Mouse (Mus musculus) hindbrain, embryonic 15.5 days (tissue): ENCODE data around the gene Tenm4. TPM values are rescaled to one million over a fixed set of nuclear protein-coding genes. Genes with fewer than 3 reads are reported as not detected.

Experiments used
- ATAC-seq: fragments of 200-750 bp; cut with Nextera tagmentation; 2 replicates; pipeline ENCODE4 v1.8.0; 2017; ENCODE audit warnings: low read depth, moderate number of reproducible peaks, moderate TSS enrichment; ENCODE audit not compliant: low FRiP score
- H3K27ac ChIP-seq: fragments of 300-500 bp; sonication (generic); replicated peaks from 2 replicates; pipeline ENCODE4 v1.5.1; 2015; ENCODE audit warnings: mild to moderate bottlenecking, inconsistent platforms
- H3K27me3 ChIP-seq: fragments of 300-500 bp; sonication (generic); 2 replicates; pipeline ENCODE4 v1.6.1; 2015; ENCODE audit warnings: control low read depth, inconsistent platforms
- H3K36me3 ChIP-seq: fragments of 300-500 bp; sonication (generic); 2 replicates; pipeline ENCODE4 v1.6.1; 2015; ENCODE audit warnings: control low read depth, inconsistent platforms
- H3K4me1 ChIP-seq: fragments of 300-500 bp; sonication (generic); replicated peaks from 2 replicates; pipeline ENCODE4 v1.6.1; 2015; ENCODE audit warnings: control low read depth, inconsistent platforms
- H3K4me2 ChIP-seq: fragments of 300-500 bp; sonication (generic); 2 replicates; pipeline ENCODE4 v1.6.1; 2015; ENCODE audit warnings: moderate library complexity, mild to moderate bottlenecking, inconsistent platforms
- H3K4me3 ChIP-seq: fragments of 300-500 bp; sonication (generic); 2 replicates; pipeline ENCODE4 v1.5.1; 2015; ENCODE audit warnings: mild to moderate bottlenecking, inconsistent platforms
- H3K9ac ChIP-seq: fragments of 300-500 bp; sonication (generic); 2 replicates; pipeline ENCODE4 v1.6.1; 2015; ENCODE audit warnings: inconsistent platforms
- H3K9me3 ChIP-seq: fragments of 300-500 bp; sonication (generic); 2 replicates; pipeline ENCODE4 v1.6.1; 2016; ENCODE audit warnings: control low read depth, inconsistent platforms
- WGBS: fragments of 180-500 bp; shearing (Covaris S2); methylation state at CpG from one replicate; pipeline ENCODE4 v1.1.7; 2015; 5-methylcytosine and 5-hydroxymethylcytosine counted together
- polyA plus RNA-seq: library from polyadenylated mRNA; unstranded; fragments of >200 nt; fragmentation: Nextera tagmentation; extraction: Ambion mirVana; gene quantifications from 2 replicates; pipeline ENCODE4 v1.2.1, GENCODE M21; 2015

Gene Tenm4
- polyA plus RNA-seq, 1 experiment from 2014 or later = 39.0 TPM

DNA sequence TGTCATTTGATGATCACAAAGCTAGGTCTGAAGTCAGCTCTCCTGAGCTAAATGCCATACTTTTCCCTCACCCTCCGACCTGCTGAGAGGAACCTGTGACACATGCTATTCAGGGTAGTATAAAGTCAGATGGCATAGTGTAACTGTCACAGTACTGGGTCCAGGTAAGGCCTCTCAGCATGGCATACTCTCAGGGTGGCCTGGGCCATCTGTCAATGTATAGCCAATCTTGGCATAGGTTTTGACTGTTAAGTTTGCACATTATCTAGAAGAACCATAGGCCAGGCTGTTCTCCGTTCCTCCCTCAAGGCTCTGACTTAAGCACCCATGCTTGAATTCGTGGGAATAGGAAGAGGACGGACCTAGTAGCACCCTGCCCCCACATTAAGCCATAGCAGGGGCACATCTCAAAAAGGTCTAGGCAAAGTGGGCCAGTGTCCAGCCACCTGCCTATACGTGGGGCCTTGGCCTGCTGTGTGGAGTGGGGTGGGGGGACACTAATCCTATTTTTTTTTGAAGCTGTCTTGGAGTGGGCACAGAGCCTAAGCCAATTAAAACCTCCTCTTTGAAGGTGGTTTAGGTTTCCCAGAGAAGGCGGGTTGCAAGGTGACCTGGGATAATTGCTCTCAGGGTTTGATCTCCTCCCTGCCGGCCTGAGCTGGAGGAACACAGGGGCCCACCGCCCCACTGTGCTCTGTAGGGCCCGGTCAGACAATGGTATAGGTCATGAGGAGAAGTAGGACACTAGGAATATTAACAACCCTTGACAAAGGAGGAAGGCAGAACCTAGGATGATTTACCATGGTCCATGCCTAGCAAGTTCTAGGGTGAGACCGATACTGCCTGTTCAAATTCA, 359.8 kb downstream of the Tenm4 start:
- Histone ChIP-seq H3K36me3 (no peaks in the 10 kb centered on the region), H3K27ac (no peak overlapping the region), H3K4me1 (0 out of 2 replicates have a peak, but pooled peaks cover 6% of the 10 kb centered on the region), H3K9me3 (no peaks in the 10 kb centered on the region), H3K4me2 (no peak overlapping the region), H3K27me3 (no peaks in the 10 kb centered on the region), H3K9ac (no peak overlapping the region), H3K4me3 (no peak overlapping the region)
- WGBS = 63% methylated on average over 10 of the region's 10 CpGs
- ATAC-seq = peak; percentile 29; the same call in 1 of the 2 replicates

DNA sequence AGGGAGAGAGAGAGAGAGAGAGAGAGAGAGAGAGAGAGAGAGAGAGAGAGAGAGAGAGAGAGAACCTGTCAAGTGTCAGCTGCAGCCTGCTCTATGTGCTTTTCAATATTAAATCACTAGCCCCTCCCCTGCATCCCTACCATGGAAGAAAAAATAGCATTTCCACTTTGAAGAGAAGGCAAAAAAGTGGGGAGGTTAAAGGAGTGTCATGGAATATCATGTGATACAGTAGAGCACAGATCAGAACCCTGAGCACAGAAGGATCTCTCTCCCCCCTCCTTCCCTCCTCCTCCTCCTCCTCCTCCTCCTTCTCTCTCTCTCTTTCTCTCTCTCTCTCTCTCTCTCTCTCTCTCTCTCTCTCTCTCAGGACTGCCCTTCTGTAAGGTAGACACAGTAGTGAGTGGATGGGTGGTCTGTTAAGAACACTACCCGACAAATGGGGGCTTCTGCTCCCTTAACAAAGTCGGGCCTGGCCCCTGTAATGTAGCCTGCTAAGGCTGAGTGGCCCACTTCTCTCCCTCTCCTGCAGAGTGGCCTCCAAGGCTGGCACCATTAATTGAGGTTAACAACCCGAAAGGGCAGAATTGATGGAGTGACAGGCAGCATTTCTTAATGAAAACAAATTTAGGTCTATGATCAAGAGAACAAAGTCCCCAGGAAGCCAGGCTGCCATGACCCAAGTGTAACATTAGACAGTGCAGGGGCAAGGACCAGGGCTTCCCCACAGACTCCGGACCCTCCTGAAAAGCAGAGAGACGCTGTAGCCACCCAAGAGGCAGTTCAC, 361.1 kb downstream of the Tenm4 start:
- Histone ChIP-seq H3K9me3 (no peaks in the 10 kb centered on the region), H3K36me3 (no peaks in the 10 kb centered on the region), H3K4me3 (no peak overlapping the region), H3K4me2 (no peak overlapping the region), H3K9ac (no peak overlapping the region), H3K4me1 (0 out of 2 replicates have a peak, but pooled peaks cover 14% of the 10 kb centered on the region), H3K27me3 (no peaks in the 10 kb centered on the region), H3K27ac (no peak overlapping the region)
- WGBS = 63% methylated on average over 5 of the region's 5 CpGs
- ATAC-seq = no peak

DNA sequence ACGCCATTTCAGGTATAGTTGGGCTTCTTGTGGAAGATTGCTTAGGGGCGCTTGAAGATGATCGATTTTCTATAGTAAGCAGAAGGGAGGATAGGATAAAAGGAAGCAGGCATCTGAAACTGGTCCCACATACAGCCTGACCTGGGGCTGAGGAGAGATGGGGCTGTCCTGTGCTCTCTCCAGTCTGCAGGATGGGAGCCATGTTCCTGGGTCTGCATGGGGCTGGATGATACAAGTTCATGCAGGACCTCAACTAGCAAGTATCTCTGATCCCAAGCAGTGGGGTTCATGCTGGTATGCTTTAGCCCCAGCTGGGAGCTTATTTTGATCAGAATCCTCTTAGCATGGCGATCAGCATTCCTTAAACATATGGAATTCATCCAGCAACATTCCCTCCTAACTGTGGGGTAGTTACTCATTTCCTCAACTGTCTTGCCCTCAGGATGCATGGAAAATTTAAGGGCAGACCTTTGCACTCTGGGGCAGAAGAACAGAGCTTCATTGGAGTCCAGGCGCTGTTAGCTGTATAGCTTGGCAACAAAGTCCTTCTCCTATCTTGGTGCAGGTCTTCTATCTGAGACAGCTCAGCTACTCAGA, 361.9 kb downstream of the Tenm4 start:
- ATAC-seq = no peak
- H3K27ac ChIP-seq = no peak overlapping the region
- 0 out of 2 replicates have a peak, but pooled peaks cover 14% of the 10 kb centered on the region for H3K4me1 ChIP-seq
- H3K36me3 ChIP-seq = no peaks in the 10 kb centered on the region
- no peak overlapping the region for H3K4me2 ChIP-seq
- no peak overlapping the region for H3K9ac ChIP-seq
- H3K27me3 ChIP-seq = no peaks in the 10 kb centered on the region
- WGBS = 82% methylated on average over 5 of the region's 5 CpGs
- no peak overlapping the region for H3K4me3 ChIP-seq
- H3K9me3 ChIP-seq = no peaks in the 10 kb centered on the region

DNA sequence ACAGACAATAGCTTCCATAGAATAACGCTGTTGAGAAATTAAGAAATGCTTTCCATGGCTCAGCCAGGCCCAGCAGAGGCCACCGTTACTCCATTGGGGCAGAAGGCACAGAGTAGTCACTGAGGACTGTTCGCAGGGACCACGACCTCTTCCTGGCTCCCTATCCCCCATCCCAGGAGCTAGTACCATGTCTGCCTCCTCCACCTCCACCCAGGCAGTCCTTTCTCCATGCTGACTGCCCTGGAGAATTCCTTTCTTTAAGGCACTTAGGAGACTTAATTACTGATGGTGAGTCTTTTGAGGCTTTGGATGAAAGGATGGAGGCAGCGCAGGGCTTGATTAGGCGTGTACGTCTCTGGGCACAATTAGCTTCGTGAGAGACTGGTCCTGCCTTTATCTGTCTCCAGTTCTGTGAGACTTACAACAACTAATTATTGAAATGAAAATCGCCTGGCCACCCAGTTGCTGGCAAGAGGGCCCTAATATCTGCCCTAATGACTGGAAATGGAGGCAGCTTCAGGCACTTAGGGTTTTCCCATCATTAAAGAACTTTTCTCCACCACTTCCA, 365.4 kb downstream of the Tenm4 start:
- WGBS = 62% methylated on average over 9 of the region's 9 CpGs
- H3K9ac ChIP-seq = no peak overlapping the region
- no peak overlapping the region for H3K27ac ChIP-seq
- H3K4me2 ChIP-seq = no peak overlapping the region
- H3K27me3 ChIP-seq = no peaks in the 10 kb centered on the region
- H3K36me3 ChIP-seq = no peaks in the 10 kb centered on the region
- H3K4me1 ChIP-seq = peaks cover 14% of the 10 kb centered on the region; the same call in 1 of the 2 replicates
- no peak overlapping the region for H3K4me3 ChIP-seq
- no peak for ATAC-seq
- H3K9me3 ChIP-seq = no peaks in the 10 kb centered on the region

DNA sequence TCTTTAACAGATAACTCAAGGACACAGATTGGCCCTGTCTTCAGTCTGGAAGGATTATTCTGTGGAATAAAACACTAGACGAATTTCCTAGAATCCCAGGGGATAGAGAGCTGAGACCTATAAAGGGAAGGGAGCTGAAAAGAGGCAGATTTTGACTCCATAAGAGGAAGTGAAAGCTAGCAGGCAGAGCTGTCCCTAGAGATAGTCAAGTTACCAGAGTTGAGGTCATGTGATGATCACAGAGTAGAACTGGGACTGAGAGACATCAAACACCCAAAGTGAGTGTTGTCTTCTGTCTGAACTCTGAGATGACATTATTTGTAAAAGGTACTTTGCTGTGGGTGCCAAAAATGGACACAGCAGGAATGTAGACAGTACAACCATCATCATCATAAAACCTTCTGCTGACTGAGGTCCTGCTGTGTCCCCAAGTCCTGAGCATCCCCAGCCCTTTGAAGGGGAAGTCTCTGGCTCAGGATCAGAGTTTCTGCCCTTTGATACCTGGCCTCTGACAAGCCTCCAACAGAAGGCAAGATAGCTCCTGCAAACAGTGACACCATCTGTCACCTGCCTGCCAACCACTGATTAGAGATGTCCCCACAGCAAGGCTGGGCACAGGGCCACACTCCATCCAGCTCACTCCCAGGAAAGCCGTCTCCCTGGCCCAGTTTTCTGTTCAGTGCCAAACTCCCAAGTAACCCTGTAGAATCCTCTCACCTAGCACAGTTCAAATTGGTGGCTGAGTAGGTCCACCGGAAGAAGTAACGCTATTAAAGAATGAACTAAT, 368.4 kb downstream of the Tenm4 start:
- Histone ChIP-seq H3K4me2 (no peak overlapping the region), H3K9me3 (no peaks in the 10 kb centered on the region), H3K27me3 (no peaks in the 10 kb centered on the region), H3K27ac (no peak overlapping the region), H3K4me3 (no peak overlapping the region), H3K36me3 (no peaks in the 10 kb centered on the region), H3K9ac (no peak overlapping the region), H3K4me1 (peaks cover 14% of the 10 kb centered on the region; the same call in 1 of the 2 replicates)
- WGBS = 75% methylated on average over 4 of the region's 4 CpGs
- ATAC-seq = no peak

DNA sequence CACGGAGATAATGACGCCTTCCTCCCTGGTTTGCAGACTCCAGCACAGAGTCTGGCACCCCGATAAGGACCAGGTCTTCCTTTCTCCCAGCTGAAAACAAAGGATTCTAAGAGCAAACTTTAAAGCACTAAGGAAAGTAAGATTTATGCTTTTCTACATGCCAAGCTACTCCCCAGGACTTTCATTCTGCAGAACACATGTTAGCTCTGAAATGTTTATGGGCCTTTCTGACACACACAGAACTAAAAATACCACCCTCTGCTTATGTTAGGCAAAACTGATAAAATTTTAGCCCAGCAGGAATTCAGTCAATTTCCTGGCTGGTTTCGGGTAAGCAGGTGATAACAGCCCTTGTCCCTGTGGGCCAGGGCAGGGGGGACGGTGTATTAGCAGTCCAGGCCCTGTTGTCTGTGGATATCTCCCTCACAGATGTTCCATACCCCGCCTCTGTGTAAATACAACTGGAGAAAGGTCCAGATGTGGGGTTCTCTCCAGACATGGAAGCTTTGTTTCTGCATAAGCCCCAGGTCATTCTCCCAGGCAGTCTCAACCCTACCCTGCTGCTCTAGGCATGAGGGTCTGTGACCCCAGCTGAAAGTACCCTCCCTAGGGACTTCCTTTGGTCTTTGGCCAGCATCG, 369.5 kb downstream of the Tenm4 start:
- H3K9ac ChIP-seq = no peak overlapping the region
- H3K4me3 ChIP-seq = no peak overlapping the region
- no peak overlapping the region for H3K4me2 ChIP-seq
- no peaks in the 10 kb centered on the region for H3K9me3 ChIP-seq
- no peaks in the 10 kb centered on the region for H3K27me3 ChIP-seq
- ATAC-seq = no peak
- H3K4me1 ChIP-seq = peaks cover 11% of the 10 kb centered on the region; the same call in 1 of the 2 replicates
- H3K36me3 ChIP-seq = no peaks in the 10 kb centered on the region
- 77% methylated on average over 7 of the region's 7 CpGs for WGBS
- H3K27ac ChIP-seq = no peak overlapping the region

DNA sequence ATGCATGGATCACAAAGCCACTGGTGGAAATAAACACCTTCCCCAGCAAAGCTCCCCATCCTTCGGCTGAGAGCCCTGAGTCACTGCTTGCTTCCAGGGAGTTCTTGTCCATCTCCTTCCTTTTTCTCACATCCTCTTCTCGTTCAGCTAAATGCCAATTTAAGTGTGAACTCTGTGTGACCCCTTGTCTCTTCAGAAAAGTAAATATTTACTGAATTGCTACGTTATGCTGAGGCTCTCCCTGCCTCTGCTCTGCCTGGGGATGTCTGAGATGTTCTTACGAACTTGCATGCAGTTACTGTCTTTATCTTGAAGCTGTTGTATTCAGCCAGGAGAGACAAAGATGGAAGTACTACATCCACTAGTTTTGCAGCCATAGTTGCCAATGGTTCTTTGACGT, 374.9 kb downstream of the Tenm4 start:
- Histone ChIP-seq H3K27ac (no peak overlapping the region), H3K4me1 (no peaks in the 10 kb centered on the region; the same call in 1 of the 2 replicates), H3K9me3 (no peaks in the 10 kb centered on the region), H3K4me2 (no peak overlapping the region), H3K4me3 (no peak overlapping the region), H3K36me3 (no peaks in the 10 kb centered on the region), H3K27me3 (no peaks in the 10 kb centered on the region), H3K9ac (no peak overlapping the region)
- ATAC-seq = no peak
- 61% methylated on average over 5 of the region's 5 CpGs for whole genome bisulfite sequencing

DNA sequence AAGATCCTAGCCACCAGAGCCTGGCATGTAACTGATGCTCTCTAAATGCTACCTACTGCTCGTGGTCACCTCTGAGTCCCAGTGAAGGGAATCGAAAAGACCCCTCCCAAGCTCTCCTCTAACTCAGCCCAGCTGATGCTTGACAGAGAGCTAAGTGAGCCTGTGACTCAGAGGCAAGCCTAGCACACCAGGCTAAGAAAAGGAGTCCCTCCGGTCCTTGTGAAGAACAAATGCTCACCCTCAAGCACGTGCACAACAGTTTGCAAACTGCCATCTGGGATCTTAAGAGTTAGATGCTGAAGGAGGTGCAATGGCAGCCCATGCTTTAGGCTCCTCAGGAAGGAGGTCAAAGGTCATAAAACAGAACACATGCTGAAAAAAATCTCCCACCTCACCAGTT, 380.8 kb downstream of the Tenm4 start:
- Histone ChIP-seq H3K4me1 (peaks cover 14% of the 10 kb centered on the region; the same call in 1 of the 2 replicates), H3K27me3 (no peaks in the 10 kb centered on the region), H3K9me3 (no peaks in the 10 kb centered on the region), H3K4me3 (no peak overlapping the region), H3K27ac (no peak overlapping the region), H3K9ac (no peak overlapping the region), H3K4me2 (no peak overlapping the region), H3K36me3 (no peaks in the 10 kb centered on the region)
- no peak for ATAC-seq
- 82% methylated on average over 4 of the region's 4 CpGs for WGBS

DNA sequence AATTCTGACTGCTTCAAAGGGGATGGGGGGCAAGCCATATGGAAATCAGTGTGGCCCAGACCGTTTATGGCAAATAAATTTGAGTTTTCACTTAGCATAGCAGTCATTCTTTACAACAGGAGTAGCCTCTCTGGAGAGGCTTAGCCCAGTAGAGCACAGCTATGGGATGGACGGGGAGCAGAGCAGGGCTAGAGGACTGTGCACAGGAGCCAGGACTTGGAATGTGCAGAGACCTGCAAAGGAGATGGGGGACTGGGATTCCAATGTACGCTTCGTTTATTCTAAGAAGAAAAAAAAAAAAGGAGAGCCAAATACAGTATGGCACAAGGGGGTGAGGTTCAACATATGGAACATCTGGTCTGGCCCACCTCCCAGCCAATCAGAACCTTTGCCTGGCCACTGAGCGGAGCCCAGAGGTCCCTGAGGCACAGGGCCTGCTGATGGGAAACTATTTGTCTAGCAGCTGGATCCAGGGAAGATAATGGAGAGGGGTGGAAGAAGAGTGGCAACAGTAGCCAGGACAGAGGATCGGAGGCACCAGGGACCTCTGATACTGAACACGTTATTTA, 381.3 kb downstream of the Tenm4 start:
- Histone ChIP-seq H3K4me1 (peaks cover 14% of the 10 kb centered on the region; the same call in 1 of the 2 replicates), H3K4me2 (no peak overlapping the region), H3K36me3 (no peaks in the 10 kb centered on the region), H3K9me3 (no peaks in the 10 kb centered on the region), H3K27ac (no peak overlapping the region), H3K27me3 (no peaks in the 10 kb centered on the region), H3K4me3 (no peak overlapping the region), H3K9ac (no peak overlapping the region)
- WGBS = 63% methylated on average over 7 of the region's 7 CpGs
- ATAC-seq = no peak

DNA sequence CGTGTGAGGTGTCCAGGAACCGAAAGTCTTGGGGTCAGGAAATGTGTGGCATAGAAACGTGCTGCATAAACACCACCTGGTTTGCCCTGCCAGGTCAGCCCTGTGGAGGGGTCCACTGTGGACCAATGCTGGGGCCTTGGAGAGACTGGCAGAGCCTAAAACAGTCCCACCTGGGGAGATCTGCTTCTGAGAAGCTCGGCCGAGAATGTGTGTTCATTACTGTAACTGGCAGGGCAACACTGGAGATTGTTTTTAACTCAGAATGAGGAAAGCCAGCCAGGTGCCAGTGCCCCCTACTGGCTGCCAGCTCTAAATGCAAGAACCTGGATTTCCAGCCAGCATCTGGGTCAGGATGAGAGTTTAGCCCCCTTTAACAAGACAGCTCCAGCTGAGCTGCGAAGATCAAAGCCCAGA, 383.2 kb downstream of the Tenm4 start:
- H3K4me3 ChIP-seq = no peak overlapping the region
- H3K27ac ChIP-seq = no peak overlapping the region
- no peak overlapping the region for H3K9ac ChIP-seq
- H3K4me2 ChIP-seq = no peak overlapping the region
- no peaks in the 10 kb centered on the region for H3K9me3 ChIP-seq
- peaks cover 14% of the 10 kb centered on the region; the same call in 1 of the 2 replicates for H3K4me1 ChIP-seq
- H3K36me3 ChIP-seq = no peaks in the 10 kb centered on the region
- 51% methylated on average over 6 of the region's 6 CpGs for WGBS
- no peaks in the 10 kb centered on the region for H3K27me3 ChIP-seq
- ATAC-seq = peak; percentile 48; the same call in 1 of the 2 replicates
